Mouse (Mus musculus): ENCODE measurements around the gene Hps5.

DNA sequence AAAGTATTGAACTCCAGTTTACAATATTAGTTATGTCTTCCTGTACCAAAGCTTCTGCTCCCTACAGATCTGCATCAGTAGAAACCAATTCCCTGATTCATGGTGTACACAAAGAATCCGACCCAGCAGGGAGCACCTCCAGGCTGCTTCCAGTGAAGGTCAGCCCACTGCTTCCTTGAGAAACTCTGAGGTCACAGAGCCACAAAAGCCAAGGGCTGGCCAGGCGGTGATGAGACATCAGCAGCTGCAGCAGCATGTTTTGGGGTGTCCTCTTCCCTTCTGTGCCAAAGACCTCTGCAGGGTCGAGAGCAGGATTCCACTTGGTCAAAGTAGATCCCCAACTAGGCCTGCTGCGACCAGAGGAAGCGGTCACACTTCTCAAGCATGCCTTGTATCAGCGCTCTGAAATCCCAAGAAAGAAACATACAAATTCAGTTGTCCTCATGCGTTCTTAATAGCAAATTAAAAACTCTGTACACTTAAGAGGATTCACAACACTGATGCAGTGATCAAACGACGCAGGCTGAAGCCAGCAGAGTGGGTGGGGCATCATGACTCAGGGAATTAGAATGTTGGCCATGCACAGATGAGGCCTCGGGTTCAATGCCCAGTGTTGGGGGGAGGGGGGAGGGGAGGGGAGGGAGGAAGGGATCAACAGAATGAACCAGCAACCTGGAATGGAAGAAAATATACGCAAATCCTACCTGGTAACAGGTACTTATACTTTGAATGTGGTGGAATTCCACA, 34.6 kb downstream of the Hps5 start:
- TF ChIP-seq MAFK (IDR thresholded peaks at IDR 0.05; ENCODE audit: insufficient read depth, low read depth, low read length) (peak; percentile 45; the same call in 1 of the 2 replicates), ZC3H11A (IDR thresholded peaks at IDR 0.05; ENCODE audit: borderline replicate concordance, low read depth, low read length) (no peak), ZNF384 (IDR thresholded peaks at IDR 0.05; ENCODE audit: low read depth, low read length) (no peak)
